Mouse (Mus musculus): ENCODE results near the gene Dlgap4. TPM values are rescaled to one million over a fixed set of nuclear protein-coding genes. Genes with fewer than 3 reads are reported as not detected.

The Dlgap4 gene
- polyA plus RNA-seq, 1 experiment, result 175 TPM

DNA sequence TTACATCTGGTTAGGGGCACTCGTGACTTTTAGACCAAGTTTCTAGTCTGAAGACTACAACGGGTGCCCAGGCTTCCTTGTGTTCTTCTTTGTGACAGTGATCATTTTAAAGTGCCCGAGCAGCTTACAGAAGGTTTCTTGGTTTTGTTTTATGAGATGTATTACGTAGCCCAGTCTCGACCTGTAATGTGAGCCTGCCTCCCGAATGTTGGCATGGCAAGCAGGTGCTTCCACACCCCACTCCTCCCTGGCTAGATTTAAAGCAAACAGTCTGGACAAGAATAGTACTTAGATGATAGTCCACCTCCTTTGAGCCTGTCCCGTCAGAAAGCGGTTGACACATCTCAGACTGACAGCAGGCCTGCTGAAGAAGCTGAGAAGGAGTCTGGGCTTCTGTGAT, 152.1 kb downstream of the Dlgap4 start:
- Histone ChIP-seq H3K4me3 (ENCODE audit: control insufficient read depth, low read depth, low read length) (no peak overlapping the region), H3K4me1 (ENCODE audit: control insufficient read depth, insufficient read depth, low read length) (no peaks in the 10 kb centered on the region; the same call in 1 of the 2 replicates), H3K27ac (ENCODE audit: control insufficient read depth, insufficient read depth, low read depth, low read length) (no peak overlapping the region), H3K36me3 (ENCODE audit: control insufficient read depth, insufficient read depth, low read length) (no peaks in the 10 kb centered on the region), H3K27me3 (ENCODE audit: control insufficient read depth, insufficient read depth, low read length) (no peaks in the 10 kb centered on the region)
- TF ChIP-seq CTCF (IDR thresholded peaks at IDR 0.05; ENCODE audit: control insufficient read depth, insufficient read depth, insufficient replicate concordance, low read depth, low read length) (no peak), POLR2A (IDR thresholded peaks at IDR 0.05; ENCODE audit: control insufficient read depth, low read depth, low read length) (no peak)

DNA sequence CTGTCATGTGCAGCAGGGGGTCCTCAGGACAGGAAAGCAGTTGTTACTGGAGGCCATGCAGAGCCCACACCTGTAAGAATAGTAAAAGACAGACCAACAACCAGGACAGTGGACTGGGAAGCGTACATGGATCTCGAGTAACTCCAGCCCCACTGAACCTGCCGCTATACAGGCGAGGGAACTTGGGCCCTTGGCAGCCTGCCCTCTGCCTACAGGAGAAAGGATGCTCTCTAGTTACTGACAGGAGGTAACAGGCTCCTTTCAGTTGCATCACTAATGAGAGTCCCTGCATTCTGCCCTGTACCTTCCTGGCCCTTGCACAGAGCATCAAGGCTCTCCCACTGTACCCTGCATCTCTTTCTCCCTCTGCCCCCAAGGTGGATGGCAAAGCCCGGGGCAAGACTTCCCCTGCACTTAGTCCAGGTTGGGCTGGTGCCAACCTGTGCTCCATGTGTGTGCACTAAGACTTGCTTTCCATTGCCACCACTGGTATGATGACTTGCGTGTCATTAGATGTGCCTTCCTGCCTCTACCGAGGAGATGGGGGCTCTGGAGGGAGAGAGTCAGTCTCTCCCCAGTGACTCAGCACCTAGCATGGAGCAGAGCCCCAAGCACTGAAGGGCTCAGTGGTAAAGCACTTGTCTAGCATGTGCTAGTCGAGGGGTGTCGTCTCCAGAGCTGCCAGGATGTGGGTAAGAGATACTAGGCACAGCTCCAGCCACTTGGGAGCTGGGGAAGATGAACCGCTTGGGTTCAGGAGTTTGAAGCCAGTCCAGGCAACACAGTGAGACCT, 152.9 kb downstream of the Dlgap4 start:
- Histone ChIP-seq H3K4me1 (ENCODE audit: control insufficient read depth, insufficient read depth, low read length) (no peaks in the 10 kb centered on the region; the same call in 1 of the 2 replicates), H3K36me3 (ENCODE audit: control insufficient read depth, insufficient read depth, low read length) (no peaks in the 10 kb centered on the region), H3K4me3 (ENCODE audit: control insufficient read depth, low read depth, low read length) (no peak overlapping the region), H3K27me3 (ENCODE audit: control insufficient read depth, insufficient read depth, low read length) (no peaks in the 10 kb centered on the region), H3K27ac (ENCODE audit: control insufficient read depth, insufficient read depth, low read depth, low read length) (no peak overlapping the region)
- TF ChIP-seq CTCF (IDR thresholded peaks at IDR 0.05; ENCODE audit: control insufficient read depth, insufficient read depth, insufficient replicate concordance, low read depth, low read length) (no peak), POLR2A (IDR thresholded peaks at IDR 0.05; ENCODE audit: control insufficient read depth, low read depth, low read length) (no peak)

DNA sequence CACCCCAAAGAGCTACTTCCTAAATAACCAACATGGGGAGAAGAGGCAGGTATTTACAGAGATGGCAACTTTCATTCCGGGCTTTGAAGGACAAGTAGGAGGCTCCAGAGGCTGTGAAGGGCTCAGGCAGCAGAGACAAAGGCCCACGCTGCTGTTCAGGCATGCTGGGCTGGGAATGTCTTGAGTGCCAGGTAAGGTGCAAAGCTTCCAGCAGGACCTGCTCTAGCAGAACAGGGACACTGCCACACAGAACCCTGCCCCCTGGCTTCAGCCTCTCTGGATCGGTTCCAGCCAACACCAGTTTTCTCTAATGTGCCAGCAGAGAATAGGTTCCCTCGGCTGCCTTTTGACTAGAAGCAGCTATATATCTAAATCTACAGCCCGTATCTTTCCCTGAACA, 153.6 kb downstream of the Dlgap4 start:
- H3K27me3 ChIP-seq (ENCODE audit: control insufficient read depth, insufficient read depth, low read length), result no peaks in the 10 kb centered on the region
- TF ChIP-seq CTCF (IDR thresholded peaks at IDR 0.05; ENCODE audit: control insufficient read depth, insufficient read depth, insufficient replicate concordance, low read depth, low read length) (no peak), POLR2A (IDR thresholded peaks at IDR 0.05; ENCODE audit: control insufficient read depth, low read depth, low read length) (no peak)
- H3K36me3 ChIP-seq (ENCODE audit: control insufficient read depth, insufficient read depth, low read length), result no peaks in the 10 kb centered on the region
- H3K4me1 ChIP-seq (ENCODE audit: control insufficient read depth, insufficient read depth, low read length), result no peaks in the 10 kb centered on the region; the same call in 1 of the 2 replicates
- no peak overlapping the region for H3K4me3 ChIP-seq (ENCODE audit: control insufficient read depth, low read depth, low read length)
- no peak overlapping the region for H3K27ac ChIP-seq (ENCODE audit: control insufficient read depth, insufficient read depth, low read depth, low read length)

GRCm38 (mm10) chr2:156769274-156769673, 155.8 kb downstream of the Dlgap4 start:
- no peak overlapping the region for H3K27ac ChIP-seq (ENCODE audit: control insufficient read depth, insufficient read depth, low read depth, low read length)
- H3K27me3 ChIP-seq (ENCODE audit: control insufficient read depth, insufficient read depth, low read length), result no peaks in the 10 kb centered on the region
- H3K4me3 ChIP-seq (ENCODE audit: control insufficient read depth, low read depth, low read length), result no peak overlapping the region
- peaks cover 4% of the 10 kb centered on the region for H3K4me1 ChIP-seq (ENCODE audit: control insufficient read depth, insufficient read depth, low read length)
- TF ChIP-seq POLR2A (IDR thresholded peaks at IDR 0.05; ENCODE audit: control insufficient read depth, low read depth, low read length) (no peak), CTCF (IDR thresholded peaks at IDR 0.05; ENCODE audit: control insufficient read depth, insufficient read depth, insufficient replicate concordance, low read depth, low read length) (no peak)
- H3K36me3 ChIP-seq (ENCODE audit: control insufficient read depth, insufficient read depth, low read length), result no peaks in the 10 kb centered on the region

- Histone ChIP-seq H3K4me1 (ENCODE audit: control insufficient read depth, insufficient read depth, low read length) (peaks cover 17% of the 10 kb centered on the region), H3K36me3 (ENCODE audit: control insufficient read depth, insufficient read depth, low read length) (no peaks in the 10 kb centered on the region), H3K27ac (ENCODE audit: control insufficient read depth, insufficient read depth, low read depth, low read length) (no peak overlapping the region), H3K27me3 (ENCODE audit: control insufficient read depth, insufficient read depth, low read length) (no peaks in the 10 kb centered on the region), H3K4me3 (ENCODE audit: control insufficient read depth, low read depth, low read length) (no peak overlapping the region)
- no peak for TF ChIP-seq POLR2A (IDR thresholded peaks at IDR 0.05; ENCODE audit: control insufficient read depth, low read depth, low read length)
- TF ChIP-seq CTCF (IDR thresholded peaks at IDR 0.05; ENCODE audit: control insufficient read depth, insufficient read depth, insufficient replicate concordance, low read depth, low read length), result no peak
These were observed 160.0 kb downstream of the Dlgap4 start for GRCm38 (mm10) chr2:156773470-156773869.

GRCm38 (mm10) chr2:156774035-156774737, 160.7 kb downstream of the Dlgap4 start:
- peak overlapping the region; percentile 87 for H3K27ac ChIP-seq (ENCODE audit: control insufficient read depth, insufficient read depth, low read depth, low read length)
- H3K4me3 ChIP-seq (ENCODE audit: control insufficient read depth, low read depth, low read length), result peak overlapping the region; percentile 60
- H3K27me3 ChIP-seq (ENCODE audit: control insufficient read depth, insufficient read depth, low read length), result no peaks in the 10 kb centered on the region
- TF ChIP-seq POLR2A (IDR thresholded peaks at IDR 0.05; ENCODE audit: control insufficient read depth, low read depth, low read length) (no peak), CTCF (IDR thresholded peaks at IDR 0.05; ENCODE audit: control insufficient read depth, insufficient read depth, insufficient replicate concordance, low read depth, low read length) (no peak)
- no peaks in the 10 kb centered on the region for H3K36me3 ChIP-seq (ENCODE audit: control insufficient read depth, insufficient read depth, low read length)
- H3K4me1 ChIP-seq (ENCODE audit: control insufficient read depth, insufficient read depth, low read length), result peaks cover 17% of the 10 kb centered on the region

- peaks cover 17% of the 10 kb centered on the region for H3K4me1 ChIP-seq (ENCODE audit: control insufficient read depth, insufficient read depth, low read length)
- TF ChIP-seq POLR2A (IDR thresholded peaks at IDR 0.05; ENCODE audit: control insufficient read depth, low read depth, low read length) (no peak), CTCF (IDR thresholded peaks at IDR 0.05; ENCODE audit: control insufficient read depth, insufficient read depth, insufficient replicate concordance, low read depth, low read length) (no peak)
- no peaks in the 10 kb centered on the region for H3K27me3 ChIP-seq (ENCODE audit: control insufficient read depth, insufficient read depth, low read length)
- H3K36me3 ChIP-seq (ENCODE audit: control insufficient read depth, insufficient read depth, low read length), result no peaks in the 10 kb centered on the region
- H3K4me3 ChIP-seq (ENCODE audit: control insufficient read depth, low read depth, low read length), result peak within 1 kb of the TSS; percentile 80
- peak within 1 kb of the TSS; percentile 87 for H3K27ac ChIP-seq (ENCODE audit: control insufficient read depth, insufficient read depth, low read depth, low read length)
These were observed 161.4 kb downstream of the Dlgap4 start, which contains the start of gene Myl9 for GRCm38 (mm10) chr2:156774738-156775454. TSS of gene Myl9 (plus strand) at chr2:156775420.

All from testis, adult 2 months (tissue).